Mouse (Mus musculus): ENCODE measurements at regions not wholly inside any gene's neighbourhood (a gene's known extent, or its start where the extent isn't known, plus 50 kb on each side); places are given as distances from the start of the nearest gene placed in this dataset.

DNA sequence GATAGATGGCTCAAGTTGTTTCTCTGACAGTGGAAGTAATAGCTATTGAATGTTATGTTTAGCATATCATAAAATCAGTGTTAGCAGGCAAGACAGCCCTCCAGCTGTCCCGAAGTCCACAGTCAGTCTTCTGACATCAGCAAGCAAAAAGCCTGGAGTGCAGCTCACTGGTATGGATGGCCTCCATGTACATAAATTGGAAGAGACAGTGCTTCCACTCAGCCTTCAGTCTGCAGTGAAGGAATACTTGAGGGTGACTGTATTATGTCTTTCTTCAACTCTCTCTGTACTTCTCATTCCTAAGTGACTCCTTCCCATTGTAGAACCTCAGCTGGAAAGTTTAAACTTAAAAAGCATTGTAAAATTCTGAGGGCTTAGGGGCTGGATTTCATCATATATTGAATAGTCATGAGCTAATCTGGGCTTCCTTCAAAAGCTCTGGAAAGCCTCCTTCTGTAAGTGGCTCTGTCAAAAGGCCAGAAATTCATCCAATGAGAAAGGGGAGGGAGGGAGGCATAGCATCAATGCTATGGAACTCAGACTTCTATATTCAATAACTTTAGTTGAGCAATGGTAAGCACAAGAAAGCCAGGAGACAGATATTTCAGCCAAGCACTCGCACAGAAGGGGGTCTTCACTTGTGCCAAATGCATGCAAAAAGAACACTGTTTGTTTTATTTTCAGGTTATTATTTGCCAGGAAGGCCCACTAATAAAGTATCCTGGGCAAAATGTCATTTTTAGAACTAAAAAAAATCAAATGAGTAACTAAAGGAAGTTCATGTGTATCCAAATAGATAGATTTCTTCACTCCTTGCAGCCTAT lies 90.5 kb upstream of the Plxna2 start:
- TF ChIP-seq CTCF (IDR thresholded peaks at IDR 0.05; ENCODE audit: low read depth, low read length) (no peak), POLR2A (IDR thresholded peaks at IDR 0.05; ENCODE audit: borderline replicate concordance, low read depth, low read length) (no peak)
